Mouse (Mus musculus) brain, embryonic 14.5 days (tissue): ENCODE results near the gene Slc38a9.

Experiments
- CTCF ChIP-seq: fragments of 200-500 bp; IDR thresholded peaks from 2 replicates; pipeline ENCODE4 v1.5.1; 2012; ENCODE audit warnings: inconsistent platforms, mild to moderate bottlenecking, moderate library complexity, borderline replicate concordance; ENCODE audit not compliant: insufficient read depth, insufficient read length; ENCODE audit errors: extremely low read depth
- POLR2A ChIP-seq: fragments of 200-500 bp; IDR thresholded peaks from 2 replicates; pipeline ENCODE4 v1.6.1; 2012; ENCODE audit warnings: mild to moderate bottlenecking, inconsistent platforms, borderline replicate concordance; ENCODE audit not compliant: poor library complexity, insufficient read depth, insufficient read length, severe bottlenecking; ENCODE audit errors: extremely low read depth

DNA sequence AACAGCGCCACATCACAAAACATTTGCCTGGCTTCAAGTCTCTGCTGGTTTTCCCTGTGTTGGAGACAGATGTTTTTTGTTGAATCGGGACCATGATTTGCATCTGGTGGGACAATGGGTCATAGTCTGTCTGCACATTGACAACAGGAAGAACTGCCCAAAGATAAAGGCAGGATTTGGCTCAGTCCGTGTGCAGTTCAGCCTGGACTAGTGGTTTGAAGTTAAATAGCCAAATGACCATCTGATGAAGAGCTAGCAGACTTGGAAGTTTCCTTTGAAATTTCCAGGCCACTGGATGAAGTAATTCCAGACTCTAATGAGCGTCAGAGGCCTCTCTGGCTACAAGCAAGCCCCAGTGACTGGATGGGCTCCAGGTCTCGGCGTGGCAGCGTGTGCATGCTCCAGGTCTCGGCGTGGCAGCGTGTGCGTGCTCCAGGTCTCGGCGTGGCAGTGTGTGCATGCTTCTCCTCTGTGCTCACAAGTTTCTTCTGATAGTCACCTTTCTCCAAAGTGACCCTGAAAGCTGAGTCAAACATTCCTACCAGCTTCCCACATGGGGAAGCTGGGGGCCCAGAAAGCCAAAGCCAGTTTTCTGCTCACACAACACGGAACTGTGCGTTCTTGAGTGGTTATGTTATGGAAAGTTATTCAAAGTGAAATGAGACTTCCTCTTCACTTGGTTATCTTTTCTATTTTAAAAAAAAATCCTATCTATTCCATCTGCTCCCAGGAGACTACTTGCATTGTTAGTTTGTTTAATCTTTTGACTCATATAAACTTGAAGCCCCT, 83.7 kb downstream of the Slc38a9 start:
- no peak for TF ChIP-seq POLR2A
- TF ChIP-seq CTCF: no peak
